Mouse (Mus musculus) midbrain, embryonic 15.5 days (tissue): ENCODE data around the gene Abcb8. TPM values are rescaled to one million over a fixed set of nuclear protein-coding genes. Genes with fewer than 3 reads are reported as not detected.
A peak's percentile ranks its signal among the peaks of the same experiment; 100 is the strongest.

Source experiments
- ATAC-seq: fragments of 200-750 bp; cut with Nextera tagmentation; replicated peaks from 2 replicates; pipeline ENCODE4 v1.8.0; 2017; ENCODE audit warnings: moderate TSS enrichment
- H3K27ac ChIP-seq: fragments of 300-500 bp; sonication (generic); 2 replicates; pipeline ENCODE4 v1.5.1; 2015; ENCODE audit warnings: mild to moderate bottlenecking, inconsistent platforms
- H3K27me3 ChIP-seq: fragments of 300-500 bp; sonication (generic); replicated peaks from 2 replicates; pipeline ENCODE4 v1.6.1; 2015; ENCODE audit warnings: inconsistent platforms
- H3K36me3 ChIP-seq: fragments of 300-500 bp; sonication (generic); replicated peaks from 2 replicates; pipeline ENCODE4 v1.6.1; 2015; ENCODE audit warnings: inconsistent platforms
- H3K4me1 ChIP-seq: fragments of 300-500 bp; sonication (generic); 2 replicates; pipeline ENCODE4 v1.6.1; 2015; ENCODE audit warnings: inconsistent platforms
- H3K4me2 ChIP-seq: fragments of 300-500 bp; sonication (generic); 2 replicates; pipeline ENCODE4 v1.6.1; 2015; ENCODE audit warnings: inconsistent platforms, mild to moderate bottlenecking, moderate library complexity
- H3K4me3 ChIP-seq: fragments of 300-500 bp; sonication (generic); 2 replicates; pipeline ENCODE4 v1.5.1; 2015; ENCODE audit warnings: mild to moderate bottlenecking, inconsistent platforms
- H3K9ac ChIP-seq: fragments of 300-500 bp; sonication (generic); 2 replicates; pipeline ENCODE4 v1.6.1; 2015; ENCODE audit warnings: mild to moderate bottlenecking, inconsistent platforms
- H3K9me3 ChIP-seq: fragments of 300-500 bp; sonication (generic); 2 replicates; pipeline ENCODE4 v1.6.1; 2016; ENCODE audit warnings: inconsistent platforms
- WGBS: fragments of 180-500 bp; shearing (Covaris S2); methylation state at CpG from one replicate; pipeline ENCODE4 v1.1.7; 2015; ENCODE audit warnings: mixed read lengths; 5-methylcytosine and 5-hydroxymethylcytosine counted together
- polyA plus RNA-seq: library from polyadenylated mRNA; unstranded; fragments of >200 nt; fragmentation: Nextera tagmentation; extraction: Ambion mirVana; gene quantifications from 2 replicates; pipeline ENCODE4 v1.2.1, GENCODE M21; 2015

Gene Abcb8
- polyA plus RNA-seq, 1 experiment from 2014 or later: 57.1 TPM

- Histone ChIP-seq H3K27me3 (no peaks in the 10 kb centered on the region), H3K27ac (peak overlapping the region; percentile 90)
These were observed 60.0 kb downstream of the Abcb8 start for GRCm38 (mm10) chr5:24453283-24453984.

GRCm38 (mm10) chr5:24453985-24454303 is 60.5 kb downstream of the Abcb8 start:
- Histone ChIP-seq H3K4me2 (peak overlapping the region; percentile 82), H3K9ac (peak overlapping the region; percentile 88), H3K36me3 (0 out of 2 replicates have a peak, but pooled peaks cover 4% of the 10 kb centered on the region), H3K9me3 (no peaks in the 10 kb centered on the region), H3K27ac (peak overlapping the region; percentile 90; the same call in 1 of the 2 replicates), H3K4me3 (peak overlapping the region; percentile 87), H3K4me1 (peaks cover 42% of the 10 kb centered on the region), H3K27me3 (no peaks in the 10 kb centered on the region)
- WGBS: 16% methylated on average over 2 of the region's 2 CpGs
- ATAC-seq: no peak

More at GRCm38 (mm10) chr5:24453283-24453984, 60.0 kb downstream of the Abcb8 start:
- Histone ChIP-seq H3K4me1 (peaks cover 42% of the 10 kb centered on the region), H3K36me3 (0 out of 2 replicates have a peak, but pooled peaks cover 1% of the 10 kb centered on the region), H3K9me3 (no peaks in the 10 kb centered on the region), H3K4me3 (peak overlapping the region; percentile 87), H3K4me2 (peak overlapping the region; percentile 82), H3K9ac (peak overlapping the region; percentile 88)
- peak; percentile 7; the same call in 1 of the 2 replicates for ATAC-seq
- WGBS: 3% methylated on average over 5 of the region's 5 CpGs

- Histone ChIP-seq H3K36me3 (0 out of 2 replicates have a peak, but pooled peaks cover 4% of the 10 kb centered on the region), H3K9me3 (no peaks in the 10 kb centered on the region), H3K9ac (peak overlapping the region; percentile 16; the same call in 1 of the 2 replicates), H3K27me3 (no peaks in the 10 kb centered on the region), H3K27ac (0 out of 2 replicates have a peak overlapping the region, but pooled peaks have one; percentile 0), H3K4me1 (peaks cover 42% of the 10 kb centered on the region), H3K4me3 (no peak overlapping the region), H3K4me2 (peak overlapping the region; percentile 82)
- 63% methylated on average over 3 of the region's 3 CpGs for WGBS
- ATAC-seq: no peak
These were observed 61.6 kb downstream of the Abcb8 start for GRCm38 (mm10) chr5:24455076-24455475.

GRCm38 (mm10) chr5:24455613-24456012 is 62.1 kb downstream of the Abcb8 start:
- Histone ChIP-seq H3K4me2 (peak overlapping the region; percentile 82), H3K27me3 (no peaks in the 10 kb centered on the region), H3K9ac (peak overlapping the region; percentile 16; the same call in 1 of the 2 replicates), H3K36me3 (0 out of 2 replicates have a peak, but pooled peaks cover 4% of the 10 kb centered on the region), H3K9me3 (no peaks in the 10 kb centered on the region), H3K27ac (0 out of 2 replicates have a peak overlapping the region, but pooled peaks have one; percentile 0), H3K4me3 (no peak overlapping the region), H3K4me1 (peaks cover 42% of the 10 kb centered on the region)
- WGBS: 48% methylated on average over 7 of the region's 7 CpGs
- ATAC-seq: no peak

Other genes starting within 250 kb of the Abcb8 start
- gene Nupl2, start 228.7 kb upstream of the Abcb8 start, polyA plus RNA-seq: 14.2 and 15.6 TPM in 2 replicates
- gene Kcnh2, start 42.1 kb upstream of the Abcb8 start, polyA plus RNA-seq: 11.8 and 13.9 TPM in 2 replicates
- gene Nos3, start 28.9 kb upstream of the Abcb8 start, polyA plus RNA-seq: 10.9 and 11.9 TPM in 2 replicates
- gene Atg9b, start 1.5 kb upstream of the Abcb8 start, polyA plus RNA-seq: 2.3 and 2.9 TPM in 2 replicates
- 0.20 and 0.35 TPM in 2 replicates for gene Asic3, start 19.7 kb downstream of the Abcb8 start, polyA plus RNA-seq
- gene Cdk5, start 29.9 kb downstream of the Abcb8 start, polyA plus RNA-seq: 120 and 121 TPM in 2 replicates
- gene Slc4a2, start 30.2 kb downstream of the Abcb8 start, polyA plus RNA-seq: 23.1 and 26.1 TPM in 2 replicates
- gene Fastk, start 51.6 kb downstream of the Abcb8 start, polyA plus RNA-seq: 96.6 and 104 TPM in 2 replicates
- gene Tmub1, start 54.2 kb downstream of the Abcb8 start, polyA plus RNA-seq: 62.9 and 63.7 TPM in 2 replicates
- gene Agap3, start 58.5 kb downstream of the Abcb8 start, polyA plus RNA-seq: 122 and 124 TPM in 2 replicates
- gene Gbx1, start 133.5 kb downstream of the Abcb8 start, polyA plus RNA-seq: 0.29 and 0.44 TPM in 2 replicates
- gene Asb10, start 147.3 kb downstream of the Abcb8 start, polyA plus RNA-seq: 0.06 and 0.11 TPM in 2 replicates
- 0.06 TPM in 1 of 2 replicates, not detected in the other for gene 4931409K22Rik, start 163.1 kb downstream of the Abcb8 start, polyA plus RNA-seq
- 83.8 and 86.4 TPM in 2 replicates for gene Abcf2, start 183.8 kb downstream of the Abcb8 start, polyA plus RNA-seq
- 22.1 and 23.0 TPM in 2 replicates for gene Chpf2, start 193.1 kb downstream of the Abcb8 start, polyA plus RNA-seq
- 182 and 186 TPM in 2 replicates for gene Smarcd3, start 230.7 kb downstream of the Abcb8 start, polyA plus RNA-seq